Mouse (Mus musculus) heart, postnatal 25 days (tissue): Measurements from ENCODE around the gene Tor1aip2. TPM values are rescaled to one million over a fixed set of nuclear protein-coding genes. Genes with fewer than 3 reads are reported as not detected.

Source experiments
- DNase-seq: peaks from one replicate; pipeline ENCODE4 v3.0.0; 2022; ENCODE audit warnings: low spot score
- intact Hi-C: fragments of 180-260 bp; cut with DNase I; formaldehyde crosslinking; loops from one replicate; pipeline ENCODE4 v1.15.1; 2025
- total RNA-seq, 2 experiments: library from RNA; stranded (reverse); gene quantifications; 2 replicates each; pipeline ENCODE4 v1.2.3; 2021

Gene Tor1aip2
- total RNA-seq, 2 experiments from 2014 or later: 40.3 to 54.7 TPM

GRCm38 (mm10) chr1:156103763-156104162, 68.6 kb downstream of the Tor1aip2 start:
- intact Hi-C loops: no loop called here
- no peak for DNase-seq

GRCm38 (mm10) chr1:156105381-156105780, 70.2 kb downstream of the Tor1aip2 start:
- intact Hi-C loops: no loop called here

GRCm38 (mm10) chr1:156107424-156107823, 72.2 kb downstream of the Tor1aip2 start:
- no peak for DNase-seq
- intact Hi-C loops: no loop called here

More at GRCm38 (mm10) chr1:156105381-156105780, 70.2 kb downstream of the Tor1aip2 start:
- no peak for DNase-seq

- intact Hi-C loops: no loop called here
- no peak for DNase-seq
These were observed 73.2 kb downstream of the Tor1aip2 start for GRCm38 (mm10) chr1:156108400-156108799.

GRCm38 (mm10) chr1:156111090-156111489, 75.9 kb downstream of the Tor1aip2 start:
- DNase-seq: no peak
- intact Hi-C loops: no loop called here

GRCm38 (mm10) chr1:156111728-156112127, 76.5 kb downstream of the Tor1aip2 start:
- intact Hi-C loops: no loop called here
- no peak for DNase-seq

- intact Hi-C loops: no loop called here
- DNase-seq: no peak
These were observed 76.9 kb downstream of the Tor1aip2 start for GRCm38 (mm10) chr1:156112142-156112541.

GRCm38 (mm10) chr1:156113884-156114499, 78.8 kb downstream of the Tor1aip2 start:
- intact Hi-C loops: no loop called here
- DNase-seq: no peak

GRCm38 (mm10) chr1:156116770-156117169, 81.6 kb downstream of the Tor1aip2 start:
- intact Hi-C loops: no loop called here

More at GRCm38 (mm10) chr1:156116770-156117169, 81.6 kb downstream of the Tor1aip2 start:
- DNase-seq: no peak

Other genes with a start within 250 kb of the Tor1aip2 start
- 10 to 100 TPM; 35.3 to 41.5 TPM for gene Qsox1, start 222.5 kb upstream of the Tor1aip2 start, total RNA-seq
- gene Cep350, start 62.1 kb upstream of the Tor1aip2 start, total RNA-seq: 10 to 100 TPM; 33.5 to 41.1 TPM
- 10 to 100 TPM; 73.0 to 76.3 TPM for gene Tor1aip1, start 1.1 kb downstream of the Tor1aip2 start, total RNA-seq
- gene Fam163a, start 169.6 kb downstream of the Tor1aip2 start, total RNA-seq: under 1 TPM in 1 of 2 experiments, not detected in 1; 0.06 TPM